Mouse (Mus musculus): ENCODE results near the gene Eif5a. TPM values are rescaled to one million over a fixed set of nuclear protein-coding genes. Genes with fewer than 3 reads are reported as not detected.

Gene Eif5a
- polyA plus RNA-seq, 1 experiment from 2014 or later: 1,467 TPM

DNA sequence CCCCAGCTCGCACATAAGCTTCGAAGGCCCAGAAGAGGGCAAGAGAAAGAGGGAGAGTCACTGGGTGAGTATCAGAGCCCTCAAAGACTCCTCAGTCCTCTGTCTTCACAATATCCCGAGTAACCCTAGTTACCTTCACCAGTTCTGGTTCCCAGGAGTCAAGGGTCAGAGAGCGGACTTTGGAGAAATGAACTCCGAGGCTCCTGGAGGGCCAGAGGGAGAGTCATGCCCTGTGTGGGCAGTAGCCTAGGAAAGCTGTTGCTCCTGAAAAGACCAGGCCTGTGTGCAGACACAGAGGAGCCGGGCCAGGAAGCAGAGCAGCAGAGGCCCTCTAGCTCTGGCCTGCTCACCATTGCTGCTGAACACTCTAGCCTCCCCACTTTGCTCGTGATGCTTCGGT lies 37.1 kb downstream of the Eif5a start:
- no peaks in the 10 kb centered on the region for H3K9me3 ChIP-seq (replicated peaks)
- ATAC-seq: no peak
- WGBS: 88% methylated on average over 8 of the region's 8 CpGs
- no peak overlapping the region for H3K4me3 ChIP-seq
- H3K27me3 ChIP-seq: peaks cover 31% of the 10 kb centered on the region
- no peak overlapping the region for H3K4me2 ChIP-seq
- H3K36me3 ChIP-seq (ENCODE audit: poor library complexity, severe bottlenecking): no peaks in the 10 kb centered on the region
- no peak overlapping the region for H3K27ac ChIP-seq
- H3K4me1 ChIP-seq: peaks cover 18% of the 10 kb centered on the region
- H3K9ac ChIP-seq: no peak overlapping the region; the same call in 1 of the 2 replicates

GRCm38 (mm10) chr11:69884240-69884639 lies 37.5 kb downstream of the Eif5a start:
- WGBS: 91% methylated on average over 9 of the region's 9 CpGs

GRCm38 (mm10) chr11:69883527-69884151 lies 38.1 kb downstream of the Eif5a start:
- no peak for ATAC-seq
- WGBS: 90% methylated on average over 8 of the region's 8 CpGs
- H3K4me3 ChIP-seq: no peak overlapping the region
- H3K27me3 ChIP-seq: peaks cover 39% of the 10 kb centered on the region
- no peaks in the 10 kb centered on the region for H3K9me3 ChIP-seq (replicated peaks)
- no peak overlapping the region for H3K27ac ChIP-seq
- no peak overlapping the region for H3K9ac ChIP-seq
- no peaks in the 10 kb centered on the region for H3K36me3 ChIP-seq (ENCODE audit: poor library complexity, severe bottlenecking)
- H3K4me2 ChIP-seq: no peak overlapping the region
- H3K4me1 ChIP-seq: peaks cover 18% of the 10 kb centered on the region

More at GRCm38 (mm10) chr11:69884240-69884639, 37.5 kb downstream of the Eif5a start:
- Histone ChIP-seq H3K9me3 (replicated peaks) (no peaks in the 10 kb centered on the region), H3K4me2 (no peak overlapping the region), H3K27ac (no peak overlapping the region), H3K36me3 (ENCODE audit: poor library complexity, severe bottlenecking) (no peaks in the 10 kb centered on the region), H3K4me1 (peaks cover 18% of the 10 kb centered on the region), H3K4me3 (no peak overlapping the region), H3K27me3 (peaks cover 35% of the 10 kb centered on the region), H3K9ac (no peak overlapping the region)
- ATAC-seq: no peak

DNA sequence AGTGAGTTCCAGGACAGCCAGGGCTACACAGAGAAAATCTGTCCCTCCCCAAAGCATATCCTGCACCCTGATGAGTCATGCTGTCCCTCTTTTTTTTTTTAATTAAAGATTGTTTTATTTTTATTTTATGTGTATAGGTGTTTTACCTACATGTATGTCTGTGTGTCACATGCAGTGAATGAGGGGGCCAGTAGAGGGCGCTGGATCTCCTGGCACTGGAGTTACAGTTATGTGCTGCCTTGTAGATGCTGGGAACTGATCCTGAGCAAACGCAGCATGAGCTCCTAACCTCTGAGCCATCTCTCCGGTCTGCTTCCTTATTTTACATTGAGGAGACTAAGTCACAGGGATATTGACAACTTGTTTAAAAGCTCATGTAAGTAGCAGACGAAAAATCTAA lies 38.7 kb downstream of the Eif5a start:
- Histone ChIP-seq H3K4me3 (no peak overlapping the region), H3K27ac (no peak overlapping the region), H3K4me1 (peaks cover 18% of the 10 kb centered on the region), H3K9me3 (replicated peaks) (no peaks in the 10 kb centered on the region), H3K4me2 (no peak overlapping the region), H3K27me3 (peaks cover 39% of the 10 kb centered on the region), H3K9ac (no peak overlapping the region), H3K36me3 (ENCODE audit: poor library complexity, severe bottlenecking) (no peaks in the 10 kb centered on the region)
- no peak for ATAC-seq
- WGBS: 63% methylated on average over 4 of the region's 4 CpGs

GRCm38 (mm10) chr11:69881787-69882670 lies 39.7 kb downstream of the Eif5a start:
- Histone ChIP-seq H3K4me2 (peak overlapping the region; percentile 67), H3K4me1 (peaks cover 25% of the 10 kb centered on the region), H3K36me3 (ENCODE audit: poor library complexity, severe bottlenecking) (no peaks in the 10 kb centered on the region), H3K4me3 (peak overlapping the region; percentile 43), H3K9ac (no peak overlapping the region), H3K27ac (no peak overlapping the region), H3K27me3 (peaks cover 39% of the 10 kb centered on the region), H3K9me3 (replicated peaks) (no peaks in the 10 kb centered on the region)
- ATAC-seq: no peak
- WGBS: 56% methylated on average over 21 of the region's 21 CpGs

DNA sequence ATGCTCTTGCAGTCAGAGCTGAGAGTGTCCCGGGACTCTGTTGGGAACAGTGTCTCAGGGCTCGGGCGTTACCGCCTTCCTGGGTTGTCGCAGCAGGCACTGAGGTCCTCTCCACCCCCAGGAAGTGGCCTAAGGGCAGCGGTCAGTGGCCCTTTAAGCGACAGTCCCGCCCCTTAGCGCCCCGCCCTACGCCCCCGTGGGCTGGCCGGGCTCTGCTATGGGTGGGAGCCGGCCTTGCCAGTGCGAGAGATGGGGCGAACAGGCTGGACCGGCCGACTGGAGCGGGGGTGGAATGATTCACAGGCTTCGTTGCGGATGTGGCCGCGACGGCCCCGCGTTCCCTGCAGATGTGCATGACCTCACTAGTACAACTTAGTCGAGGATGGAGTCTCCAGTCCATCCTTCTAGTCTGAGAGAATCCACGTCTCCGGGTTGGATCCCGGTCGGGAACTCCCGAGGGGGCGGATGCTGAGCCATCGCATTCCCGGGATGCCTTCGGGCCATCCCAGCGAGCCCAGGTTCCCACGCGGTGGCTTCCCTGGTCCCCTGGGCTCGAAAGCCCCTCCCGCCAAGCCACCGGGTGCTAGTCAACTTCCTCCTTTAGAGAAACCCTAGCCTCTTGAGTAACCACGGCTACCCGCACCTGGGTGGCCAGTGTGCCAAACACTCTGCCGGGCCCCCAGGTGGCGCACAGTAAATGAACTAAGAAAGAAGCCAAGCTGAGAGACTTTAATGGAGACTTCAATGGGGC lies 40.7 kb downstream of the Eif5a start, which contains the start of gene Kctd11:
Kctd11 (minus strand) TSS at position 554 of the 751 bp plus-strand sequence.
- Histone ChIP-seq H3K4me3 (peak within 1 kb of the TSS; percentile 43), H3K27ac (no peak within 1 kb of the TSS), H3K4me2 (peak within 1 kb of the TSS; percentile 67), H3K36me3 (ENCODE audit: poor library complexity, severe bottlenecking) (no peaks in the 10 kb centered on the region), H3K4me1 (peaks cover 26% of the 10 kb centered on the region), H3K9ac (peak within 1 kb of the TSS; percentile 58), H3K27me3 (peaks cover 39% of the 10 kb centered on the region), H3K9me3 (replicated peaks) (no peaks in the 10 kb centered on the region)
- ATAC-seq: peak; percentile 77
- under 1% methylated on average over 38 of the region's 46 CpGs for WGBS

DNA sequence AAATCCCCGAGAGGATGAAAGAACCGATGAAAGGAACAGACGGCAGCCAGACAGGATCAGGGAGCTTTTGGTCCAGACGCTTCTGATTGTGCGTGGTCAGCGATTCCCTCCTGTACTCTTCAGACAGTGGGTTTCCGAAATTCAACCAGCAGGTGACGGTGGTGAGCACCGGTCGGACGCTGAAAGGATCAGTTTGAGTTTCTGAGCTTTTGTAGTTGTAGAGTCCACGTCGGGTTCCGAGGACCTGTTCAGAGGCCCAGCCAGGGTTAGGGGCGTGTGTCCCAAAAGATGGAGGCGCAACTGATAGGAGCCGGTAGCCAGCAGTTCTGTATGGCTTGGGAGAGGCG lies 41.3 kb downstream of the Eif5a start:
- H3K9me3 ChIP-seq (replicated peaks): no peaks in the 10 kb centered on the region
- H3K27me3 ChIP-seq: peaks cover 39% of the 10 kb centered on the region
- peak overlapping the region; percentile 43 for H3K4me3 ChIP-seq
- ATAC-seq: peak; percentile 36
- H3K27ac ChIP-seq: no peak overlapping the region
- no peaks in the 10 kb centered on the region for H3K36me3 ChIP-seq (ENCODE audit: poor library complexity, severe bottlenecking)
- H3K4me2 ChIP-seq: peak overlapping the region; percentile 67
- H3K4me1 ChIP-seq: peaks cover 26% of the 10 kb centered on the region
- peak overlapping the region; percentile 58 for H3K9ac ChIP-seq
- WGBS: under 1% methylated on average over 18 of the region's 18 CpGs

DNA sequence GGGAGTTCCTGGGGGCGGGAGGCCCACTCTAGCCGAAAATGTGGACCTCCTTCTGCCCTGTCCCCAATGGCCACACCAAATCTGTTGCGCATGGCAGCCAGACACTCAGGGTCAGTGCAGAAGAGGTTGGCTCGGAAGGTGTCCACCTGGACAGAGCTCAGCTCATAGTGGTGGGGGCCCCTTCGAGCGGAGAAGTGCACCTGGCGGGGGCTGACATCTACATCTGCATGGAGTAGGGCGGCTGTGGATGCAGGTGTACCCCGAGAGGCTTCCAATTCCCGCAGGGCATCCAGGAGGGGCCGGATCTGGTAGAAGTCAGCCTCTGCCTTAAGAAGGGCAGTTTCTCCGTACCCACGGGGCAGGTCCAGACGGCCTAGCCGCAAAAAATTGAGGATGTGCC lies 42.0 kb downstream of the Eif5a start:
- no peak for ATAC-seq
- peak overlapping the region; percentile 58; the same call in 1 of the 2 replicates for H3K9ac ChIP-seq
- peaks cover 26% of the 10 kb centered on the region for H3K4me1 ChIP-seq
- H3K9me3 ChIP-seq (replicated peaks): no peaks in the 10 kb centered on the region
- 62% methylated on average over 15 of the region's 15 CpGs for WGBS
- H3K4me3 ChIP-seq: no peak overlapping the region
- H3K27me3 ChIP-seq: peaks cover 39% of the 10 kb centered on the region
- no peak overlapping the region for H3K27ac ChIP-seq
- peak overlapping the region; percentile 67 for H3K4me2 ChIP-seq
- H3K36me3 ChIP-seq (ENCODE audit: poor library complexity, severe bottlenecking): no peaks in the 10 kb centered on the region

DNA sequence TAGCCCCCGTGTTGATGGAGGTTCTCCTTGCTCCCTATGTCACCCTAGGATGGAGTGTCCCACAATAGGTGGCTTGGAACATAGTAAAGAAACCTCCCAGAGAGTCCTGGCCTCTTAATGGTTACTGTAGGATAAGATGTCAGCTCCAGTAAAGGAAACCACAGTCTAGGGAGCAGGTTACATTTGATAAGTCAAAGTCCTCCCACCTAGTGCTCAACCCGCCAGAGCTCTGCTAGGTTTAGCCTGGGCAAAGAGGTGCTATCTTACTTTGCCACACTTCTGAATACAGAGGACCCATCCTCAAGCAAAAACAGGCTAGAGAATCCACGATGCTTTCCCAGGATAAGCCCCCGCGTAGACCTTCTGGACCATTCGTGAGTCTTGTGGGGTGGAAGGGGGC lies 42.8 kb downstream of the Eif5a start:
- Histone ChIP-seq H3K36me3 (ENCODE audit: poor library complexity, severe bottlenecking) (no peaks in the 10 kb centered on the region), H3K4me3 (no peak overlapping the region), H3K9me3 (replicated peaks) (no peaks in the 10 kb centered on the region), H3K27me3 (peaks cover 39% of the 10 kb centered on the region), H3K4me2 (no peak overlapping the region), H3K9ac (no peak overlapping the region), H3K4me1 (peaks cover 26% of the 10 kb centered on the region), H3K27ac (no peak overlapping the region)
- ATAC-seq: no peak
- 88% methylated on average over 6 of the region's 6 CpGs for WGBS

DNA sequence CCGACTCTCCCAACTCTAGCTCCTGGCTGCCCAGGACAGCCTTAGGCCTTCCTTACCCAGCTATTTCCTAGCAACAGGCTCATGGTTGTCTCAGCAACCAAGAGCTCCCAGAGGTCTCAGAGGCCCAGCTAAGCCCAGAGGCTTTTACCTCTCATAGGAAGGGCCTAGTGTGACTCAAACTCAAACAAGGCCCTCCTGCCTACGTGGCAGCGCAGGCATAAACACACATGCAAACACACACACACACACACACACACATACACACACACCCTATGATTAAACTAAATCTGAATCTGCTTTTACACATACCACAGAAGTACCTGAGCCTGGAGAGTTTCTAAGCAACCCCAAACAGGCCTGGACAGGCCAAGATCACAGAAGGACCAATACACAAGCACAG lies 43.4 kb downstream of the Eif5a start:
- Histone ChIP-seq H3K9me3 (replicated peaks) (no peaks in the 10 kb centered on the region), H3K27me3 (peaks cover 39% of the 10 kb centered on the region), H3K9ac (no peak overlapping the region), H3K4me3 (no peak overlapping the region), H3K4me2 (no peak overlapping the region), H3K36me3 (ENCODE audit: poor library complexity, severe bottlenecking) (no peaks in the 10 kb centered on the region), H3K4me1 (peaks cover 26% of the 10 kb centered on the region), H3K27ac (no peak overlapping the region)
- no peak for ATAC-seq
- WGBS: 88% methylated on average over 3 of the region's 3 CpGs

DNA sequence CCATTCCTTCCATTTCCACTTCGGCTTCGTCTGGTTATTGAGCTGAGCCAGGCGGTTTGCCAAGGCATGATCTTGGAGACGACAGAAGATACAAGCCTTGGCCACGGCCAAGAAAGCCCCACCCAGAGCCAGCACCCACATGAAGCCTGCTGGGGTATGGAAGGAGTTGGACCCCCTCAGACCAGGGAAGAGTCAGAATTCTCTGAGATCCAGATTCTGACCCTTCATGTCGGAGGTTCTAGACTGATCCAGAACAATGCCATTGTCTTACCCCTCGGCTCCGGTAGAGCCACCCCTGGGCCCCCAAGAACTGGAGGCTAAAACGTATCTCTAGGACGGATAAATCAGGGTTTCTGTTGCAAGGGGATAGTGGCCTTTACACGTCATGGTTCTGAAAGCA lies 43.9 kb downstream of the Eif5a start, which contains the start of gene Tmem95:
Tmem95 (minus strand) TSS at position 141 of the 400 bp plus-strand sequence.
- H3K4me1 ChIP-seq: peaks cover 26% of the 10 kb centered on the region
- H3K27ac ChIP-seq: no peak within 1 kb of the TSS; the same call in 1 of the 2 replicates
- peaks cover 39% of the 10 kb centered on the region for H3K27me3 ChIP-seq
- H3K4me3 ChIP-seq: peak within 1 kb of the TSS; percentile 17
- 87% methylated on average over 11 of the region's 11 CpGs for WGBS
- H3K9ac ChIP-seq: 0 out of 2 replicates have a peak within 1 kb of the TSS, but pooled peaks have one; percentile 37
- no peak for ATAC-seq
- no peaks in the 10 kb centered on the region for H3K9me3 ChIP-seq (replicated peaks)
- H3K4me2 ChIP-seq: peak within 1 kb of the TSS; percentile 48
- H3K36me3 ChIP-seq (ENCODE audit: poor library complexity, severe bottlenecking): no peaks in the 10 kb centered on the region
